Mouse (Mus musculus): ENCODE measurements around the gene Dpf2. TPM values are rescaled to one million over a fixed set of nuclear protein-coding genes. Genes with fewer than 3 reads are reported as not detected.

Gene Dpf2
- polyA plus RNA-seq, 1 experiment from 2014 or later = 47.0 TPM

DNA sequence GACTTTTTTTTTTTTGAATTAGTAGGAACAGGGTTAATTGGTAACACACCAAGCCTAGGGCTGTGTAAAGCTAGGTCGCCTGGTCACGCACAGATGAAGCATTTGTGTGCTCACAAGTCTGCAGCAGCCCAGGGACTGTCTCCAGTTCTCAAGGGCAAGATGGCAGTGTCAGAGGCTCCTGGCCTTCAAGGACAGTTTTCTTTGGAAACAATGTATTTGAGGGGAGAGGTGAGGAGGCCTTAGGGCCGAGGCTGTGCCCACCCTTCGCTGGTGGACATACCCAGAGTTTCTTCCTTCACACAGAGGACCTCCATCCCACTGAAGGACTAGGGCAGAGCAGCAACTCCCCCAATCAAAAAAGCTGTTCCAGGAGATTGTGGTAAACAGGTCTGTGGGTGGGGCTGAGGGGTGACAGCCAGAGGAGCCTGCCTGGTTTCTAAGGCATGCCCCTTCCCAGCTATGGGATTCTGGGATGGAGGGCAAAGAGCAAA lies 65.5 kb downstream of the Dpf2 start:
- peak overlapping the region; percentile 79 for H3K4me2 ChIP-seq (replicated peaks; ENCODE audit: low read depth)
- H3K9ac ChIP-seq (ENCODE audit: low read length) = peak overlapping the region; percentile 73
- DNase-seq (ENCODE audit: low spot score) (peak; percentile 50), ATAC-seq (ENCODE audit: low FRiP score, low TSS enrichment) (no peak)
- peaks cover 23% of the 10 kb centered on the region for H3K4me1 ChIP-seq (replicated peaks; ENCODE audit: control insufficient read depth, insufficient read depth)
- H3K36me3 ChIP-seq (ENCODE audit: control insufficient read depth, insufficient read depth, low read length) = peaks cover 2% of the 10 kb centered on the region; the same call in 1 of the 2 replicates
- no peak for TF ChIP-seq CTCF (IDR thresholded peaks at IDR 0.05; ENCODE audit: low read depth)
- H3K4me3 ChIP-seq (ENCODE audit: low read depth, low read length) = no peak overlapping the region
- no peaks in the 10 kb centered on the region for H3K9me3 ChIP-seq (ENCODE audit: control insufficient read depth, low read length)
- 30% methylated on average over 4 of the region's 4 CpGs for WGBS
- peak overlapping the region; percentile 100 for H3K27ac ChIP-seq (replicated peaks)
- H3K27me3 ChIP-seq (ENCODE audit: control insufficient read depth, insufficient read depth, low read length) = no peaks in the 10 kb centered on the region

- peak; percentile 79 for ATAC-seq (ENCODE audit: low FRiP score, low TSS enrichment)
- DNase-seq (ENCODE audit: low spot score) = peak; percentile 97
- no peak for TF ChIP-seq CTCF (IDR thresholded peaks at IDR 0.05; ENCODE audit: low read depth)
- TF ChIP-seq EP300 (optimal IDR thresholded peaks at IDR 0.05) = peak; percentile 97
- Histone ChIP-seq H3K27ac (replicated peaks) (peak overlapping the region; percentile 100), H3K4me3 (ENCODE audit: low read depth, low read length) (peak overlapping the region; percentile 35), H3K36me3 (ENCODE audit: control insufficient read depth, insufficient read depth, low read length) (peaks cover 2% of the 10 kb centered on the region; the same call in 1 of the 2 replicates), H3K9me3 (ENCODE audit: control insufficient read depth, low read length) (no peaks in the 10 kb centered on the region), H3K4me1 (replicated peaks; ENCODE audit: control insufficient read depth, insufficient read depth) (peaks cover 22% of the 10 kb centered on the region), H3K27me3 (ENCODE audit: control insufficient read depth, insufficient read depth, low read length) (no peaks in the 10 kb centered on the region), H3K4me2 (replicated peaks; ENCODE audit: low read depth) (peak overlapping the region; percentile 79), H3K9ac (ENCODE audit: low read length) (peak overlapping the region; percentile 75)
- WGBS = 1% methylated on average over 16 of the region's 16 CpGs
These were observed 66.1 kb downstream of the Dpf2 start for GRCm38 (mm10) chr19:5846557-5847305.

Other genes with a start within 250 kb of the Dpf2 start
- gene Sipa1, start 249.3 kb downstream of the Dpf2 start, polyA plus RNA-seq (2015; fragmentation: Nextera tagmentation; extraction: Ambion mirVana) = 8.0 and 11.5 TPM in 2 replicates
- 14.0 and 16.5 TPM in 2 replicates for gene Map3k11, start 224.3 kb downstream of the Dpf2 start, polyA plus RNA-seq (2015; fragmentation: Nextera tagmentation; extraction: Ambion mirVana)
- 6.5 and 7.9 TPM in 2 replicates for gene Pcnx3, start 224.1 kb downstream of the Dpf2 start, polyA plus RNA-seq (2015; fragmentation: Nextera tagmentation; extraction: Ambion mirVana)
- gene Kcnk7, start 208.6 kb downstream of the Dpf2 start, polyA plus RNA-seq (2015; fragmentation: Nextera tagmentation; extraction: Ambion mirVana) = 8.4 and 9.5 TPM in 2 replicates
- gene Ehbp1l1, start 186.7 kb downstream of the Dpf2 start, polyA plus RNA-seq (2015; fragmentation: Nextera tagmentation; extraction: Ambion mirVana) = 28.0 and 29.5 TPM in 2 replicates
- gene Fam89b, start 183.4 kb downstream of the Dpf2 start, polyA plus RNA-seq (2015; fragmentation: Nextera tagmentation; extraction: Ambion mirVana) = 51.9 and 52.1 TPM in 2 replicates
- gene Ltbp3, start 172.1 kb downstream of the Dpf2 start, polyA plus RNA-seq (2015; fragmentation: Nextera tagmentation; extraction: Ambion mirVana) = 15.7 and 26.9 TPM in 2 replicates
- gene Scyl1, start 141.6 kb downstream of the Dpf2 start, polyA plus RNA-seq (2015; fragmentation: Nextera tagmentation; extraction: Ambion mirVana) = 38.1 and 40.9 TPM in 2 replicates
- 13.8 and 18.8 TPM in 2 replicates for gene Frmd8, start 37.7 kb downstream of the Dpf2 start, polyA plus RNA-seq (2015; fragmentation: Nextera tagmentation; extraction: Ambion mirVana)
- 2.9 and 3.2 TPM in 2 replicates for gene Slc25a45, start 35.2 kb downstream of the Dpf2 start, polyA plus RNA-seq (2015; fragmentation: Nextera tagmentation; extraction: Ambion mirVana)
- 0.77 and 1.0 TPM in 2 replicates for gene Tigd3, start 18.9 kb downstream of the Dpf2 start, polyA plus RNA-seq (2015; fragmentation: Nextera tagmentation; extraction: Ambion mirVana)
- 7.9 and 8.1 TPM in 2 replicates for gene Cdc42ep2, start 11.8 kb upstream of the Dpf2 start, polyA plus RNA-seq (2015; fragmentation: Nextera tagmentation; extraction: Ambion mirVana)
- gene Pola2, start 51.2 kb upstream of the Dpf2 start, polyA plus RNA-seq (2015; fragmentation: Nextera tagmentation; extraction: Ambion mirVana) = 20.4 and 21.2 TPM in 2 replicates
- gene Slc22a20, start 73.1 kb upstream of the Dpf2 start, polyA plus RNA-seq (2015; fragmentation: Nextera tagmentation; extraction: Ambion mirVana) = not detected in 2 replicates
- 21.2 and 21.4 TPM in 2 replicates for gene Capn1, start 102.9 kb upstream of the Dpf2 start, polyA plus RNA-seq (2015; fragmentation: Nextera tagmentation; extraction: Ambion mirVana)
- 18.5 and 21.1 TPM in 2 replicates for gene Syvn1, start 133.6 kb upstream of the Dpf2 start, polyA plus RNA-seq (2015; fragmentation: Nextera tagmentation; extraction: Ambion mirVana)
- 35.0 and 36.6 TPM in 2 replicates for gene Mrpl49, start 144.8 kb upstream of the Dpf2 start, polyA plus RNA-seq (2015; fragmentation: Nextera tagmentation; extraction: Ambion mirVana)
- 818 and 857 TPM in 2 replicates for gene Fau, start 144.8 kb upstream of the Dpf2 start, polyA plus RNA-seq (2015; fragmentation: Nextera tagmentation; extraction: Ambion mirVana)
- gene Znhit2, start 148.2 kb upstream of the Dpf2 start, polyA plus RNA-seq (2015; fragmentation: Nextera tagmentation; extraction: Ambion mirVana) = 31.8 and 33.2 TPM in 2 replicates
- gene Tm7sf2, start 155.4 kb upstream of the Dpf2 start, polyA plus RNA-seq (2015; fragmentation: Nextera tagmentation; extraction: Ambion mirVana) = 17.9 and 19.7 TPM in 2 replicates
- gene Vps51, start 164.2 kb upstream of the Dpf2 start, polyA plus RNA-seq (2015; fragmentation: Nextera tagmentation; extraction: Ambion mirVana) = 43.2 and 48.9 TPM in 2 replicates
- not detected in 2 replicates for gene Tmem262, start 167.0 kb upstream of the Dpf2 start, polyA plus RNA-seq (2015; fragmentation: Nextera tagmentation; extraction: Ambion mirVana)
- gene Gm28374, start 169.2 kb upstream of the Dpf2 start, polyA plus RNA-seq (2015; fragmentation: Nextera tagmentation; extraction: Ambion mirVana) = 0.52 and 1.0 TPM in 2 replicates
- gene Zfpl1, start 171.9 kb upstream of the Dpf2 start, polyA plus RNA-seq (2015; fragmentation: Nextera tagmentation; extraction: Ambion mirVana) = 58.4 and 62.5 TPM in 2 replicates
- gene Cdca5, start 172.0 kb upstream of the Dpf2 start, polyA plus RNA-seq (2015; fragmentation: Nextera tagmentation; extraction: Ambion mirVana) = 7.9 and 8.1 TPM in 2 replicates
- gene AC131692.1, start 181.4 kb upstream of the Dpf2 start, polyA plus RNA-seq (2015; fragmentation: Nextera tagmentation; extraction: Ambion mirVana) = not detected in 2 replicates
- gene Naaladl1, start 192.8 kb upstream of the Dpf2 start, polyA plus RNA-seq (2015; fragmentation: Nextera tagmentation; extraction: Ambion mirVana) = 0.05 and 0.07 TPM in 2 replicates
- gene Sac3d1, start 205.6 kb upstream of the Dpf2 start, polyA plus RNA-seq (2015; fragmentation: Nextera tagmentation; extraction: Ambion mirVana) = 26.8 and 29.4 TPM in 2 replicates
- 24.7 and 25.0 TPM in 2 replicates for gene Snx15, start 215.3 kb upstream of the Dpf2 start, polyA plus RNA-seq (2015; fragmentation: Nextera tagmentation; extraction: Ambion mirVana)
- 0.49 and 0.52 TPM in 2 replicates for gene Batf2, start 228.0 kb upstream of the Dpf2 start, polyA plus RNA-seq (2015; fragmentation: Nextera tagmentation; extraction: Ambion mirVana)
- gene Arl2, start 228.5 kb upstream of the Dpf2 start, polyA plus RNA-seq (2015; fragmentation: Nextera tagmentation; extraction: Ambion mirVana) = 74.0 and 77.2 TPM in 2 replicates

All from stomach, postnatal 0 days (tissue).